Mouse (Mus musculus): ENCODE measurements around the gene Ece1. TPM values are rescaled to one million over a fixed set of nuclear protein-coding genes. Genes with fewer than 3 reads are reported as not detected.

The Ece1 gene
- polyA plus RNA-seq, 1 experiment from 2014 or later, result 22.9 TPM

- Histone ChIP-seq H3K9ac (ENCODE audit: low read length) (no peak overlapping the region), H3K9me3 (ENCODE audit: control insufficient read depth, low read length) (no peaks in the 10 kb centered on the region), H3K4me3 (ENCODE audit: low read depth, low read length) (no peak overlapping the region), H3K36me3 (ENCODE audit: control insufficient read depth, insufficient read depth, low read length) (no peaks in the 10 kb centered on the region), H3K4me2 (replicated peaks; ENCODE audit: low read depth) (no peak overlapping the region), H3K27ac (replicated peaks) (no peak overlapping the region), H3K4me1 (replicated peaks; ENCODE audit: control insufficient read depth, insufficient read depth) (no peaks in the 10 kb centered on the region), H3K27me3 (ENCODE audit: control insufficient read depth, insufficient read depth, low read length) (no peaks in the 10 kb centered on the region)
- TF ChIP-seq EP300 (optimal IDR thresholded peaks at IDR 0.05) (no peak), CTCF (IDR thresholded peaks at IDR 0.05; ENCODE audit: low read depth) (no peak)
- 79% methylated on average over 2 of the region's 2 CpGs for WGBS
- ATAC-seq (ENCODE audit: low FRiP score, low TSS enrichment) (no peak), DNase-seq (ENCODE audit: low spot score) (no peak)
Observed at GRCm38 (mm10) chr4:137819487-137819886, 42.5 kb upstream of the Ece1 start.

DNA sequence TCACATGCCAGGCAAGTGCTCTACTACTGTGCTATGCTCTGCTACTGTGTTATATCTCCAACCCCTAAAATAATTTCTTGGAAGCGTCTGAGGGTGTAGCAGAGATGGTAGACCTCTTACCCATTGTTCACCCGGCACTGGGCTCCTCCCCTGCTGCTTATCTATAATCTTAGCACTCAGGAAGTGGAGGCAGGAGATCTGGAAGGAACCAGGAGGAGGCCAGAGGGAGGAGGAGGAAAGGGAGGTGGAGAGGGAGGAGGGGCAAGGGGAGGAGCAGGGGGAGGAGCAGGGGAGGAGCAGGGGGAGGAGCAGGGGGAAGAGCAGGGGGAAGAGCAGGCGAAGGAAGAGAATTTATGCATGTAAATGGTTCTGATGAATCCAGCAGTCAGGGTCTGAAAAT lies 41.3 kb upstream of the Ece1 start:
- Histone ChIP-seq H3K27ac (replicated peaks) (no peak overlapping the region), H3K4me2 (replicated peaks; ENCODE audit: low read depth) (no peak overlapping the region), H3K27me3 (ENCODE audit: control insufficient read depth, insufficient read depth, low read length) (no peaks in the 10 kb centered on the region), H3K9ac (ENCODE audit: low read length) (no peak overlapping the region), H3K4me3 (ENCODE audit: low read depth, low read length) (no peak overlapping the region), H3K9me3 (ENCODE audit: control insufficient read depth, low read length) (no peaks in the 10 kb centered on the region), H3K4me1 (replicated peaks; ENCODE audit: control insufficient read depth, insufficient read depth) (no peaks in the 10 kb centered on the region), H3K36me3 (ENCODE audit: control insufficient read depth, insufficient read depth, low read length) (no peaks in the 10 kb centered on the region)
- ATAC-seq (ENCODE audit: low FRiP score, low TSS enrichment) (no peak), DNase-seq (ENCODE audit: low spot score) (no peak)
- 30% methylated on average over 3 of the region's 3 CpGs for WGBS
- TF ChIP-seq CTCF (IDR thresholded peaks at IDR 0.05; ENCODE audit: low read depth), result no peak

DNA sequence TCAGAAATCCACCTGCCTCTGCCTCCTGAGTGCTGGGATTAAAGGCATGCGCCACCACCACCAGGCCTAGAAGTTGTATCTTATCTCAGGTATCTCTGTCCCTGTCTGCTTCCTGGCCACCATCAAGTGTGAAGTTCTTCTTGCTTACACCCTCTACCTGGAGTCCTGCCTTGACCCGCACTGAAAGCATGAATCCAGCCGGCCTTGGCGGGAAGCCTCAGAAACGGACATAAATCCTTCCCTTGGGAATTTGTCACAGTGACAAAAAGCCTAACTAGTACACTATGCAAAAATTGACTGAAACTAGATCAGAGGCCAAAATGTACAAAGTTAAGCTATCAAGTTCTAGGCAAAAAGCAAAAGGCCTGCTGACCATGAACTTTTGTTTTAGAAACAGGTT lies 39.5 kb upstream of the Ece1 start:
- 89% methylated on average over 5 of the region's 5 CpGs for WGBS
- no peaks in the 10 kb centered on the region for H3K9me3 ChIP-seq (ENCODE audit: control insufficient read depth, low read length)
- no peak overlapping the region for H3K4me3 ChIP-seq (ENCODE audit: low read depth, low read length)
- no peak overlapping the region for H3K4me2 ChIP-seq (replicated peaks; ENCODE audit: low read depth)
- TF ChIP-seq CTCF (IDR thresholded peaks at IDR 0.05; ENCODE audit: low read depth), result no peak
- TF ChIP-seq EP300 (optimal IDR thresholded peaks at IDR 0.05), result no peak
- DNase-seq (ENCODE audit: low spot score) (no peak), ATAC-seq (ENCODE audit: low FRiP score, low TSS enrichment) (no peak)
- no peaks in the 10 kb centered on the region for H3K4me1 ChIP-seq (replicated peaks; ENCODE audit: control insufficient read depth, insufficient read depth)
- no peak overlapping the region for H3K9ac ChIP-seq (ENCODE audit: low read length)
- no peaks in the 10 kb centered on the region for H3K27me3 ChIP-seq (ENCODE audit: control insufficient read depth, insufficient read depth, low read length)
- no peak overlapping the region for H3K27ac ChIP-seq (replicated peaks)
- no peaks in the 10 kb centered on the region for H3K36me3 ChIP-seq (ENCODE audit: control insufficient read depth, insufficient read depth, low read length)

DNA sequence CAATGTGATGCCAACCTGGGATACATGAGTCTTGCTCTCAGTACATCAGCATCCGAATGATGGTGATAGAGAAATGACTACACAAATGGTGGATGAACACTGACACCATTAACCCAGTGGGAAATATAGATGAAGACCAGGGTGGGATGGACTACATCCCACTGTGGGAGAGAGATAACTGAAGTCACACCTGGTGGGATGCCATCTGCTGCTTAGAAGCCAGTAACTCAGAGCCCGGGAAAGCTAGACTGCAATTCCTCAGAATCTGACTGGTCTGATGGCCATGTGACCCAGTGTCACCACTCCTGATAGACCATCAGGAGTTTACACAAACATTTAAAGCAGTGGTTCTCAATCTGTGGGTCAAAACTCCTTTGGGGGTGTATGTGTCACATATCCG lies 38.5 kb upstream of the Ece1 start:
- DNase-seq (ENCODE audit: low spot score), result no peak
- no peak for TF ChIP-seq CTCF (IDR thresholded peaks at IDR 0.05; ENCODE audit: low read depth)
- TF ChIP-seq EP300 (optimal IDR thresholded peaks at IDR 0.05), result no peak
- Histone ChIP-seq H3K27me3 (ENCODE audit: control insufficient read depth, insufficient read depth, low read length) (no peaks in the 10 kb centered on the region), H3K9ac (ENCODE audit: low read length) (no peak overlapping the region), H3K4me3 (ENCODE audit: low read depth, low read length) (no peak overlapping the region), H3K36me3 (ENCODE audit: control insufficient read depth, insufficient read depth, low read length) (no peaks in the 10 kb centered on the region), H3K4me2 (replicated peaks; ENCODE audit: low read depth) (no peak overlapping the region), H3K27ac (replicated peaks) (no peak overlapping the region), H3K9me3 (ENCODE audit: control insufficient read depth, low read length) (no peaks in the 10 kb centered on the region), H3K4me1 (replicated peaks; ENCODE audit: control insufficient read depth, insufficient read depth) (no peaks in the 10 kb centered on the region)
- no peak for ATAC-seq (ENCODE audit: low FRiP score, low TSS enrichment)
- 86% methylated on average over 3 of the region's 3 CpGs for WGBS

- ATAC-seq (ENCODE audit: low FRiP score, low TSS enrichment) (no peak), DNase-seq (ENCODE audit: low spot score) (no peak)
- no peak overlapping the region for H3K4me2 ChIP-seq (replicated peaks; ENCODE audit: low read depth)
- WGBS, result 55% methylated on average over 2 of the region's 2 CpGs
- H3K36me3 ChIP-seq (ENCODE audit: control insufficient read depth, insufficient read depth, low read length), result no peaks in the 10 kb centered on the region
- H3K4me1 ChIP-seq (replicated peaks; ENCODE audit: control insufficient read depth, insufficient read depth), result no peaks in the 10 kb centered on the region
- no peak overlapping the region for H3K4me3 ChIP-seq (ENCODE audit: low read depth, low read length)
- TF ChIP-seq CTCF (IDR thresholded peaks at IDR 0.05; ENCODE audit: low read depth), result no peak
- TF ChIP-seq EP300 (optimal IDR thresholded peaks at IDR 0.05), result no peak
- H3K27ac ChIP-seq (replicated peaks), result no peak overlapping the region
- no peaks in the 10 kb centered on the region for H3K9me3 ChIP-seq (ENCODE audit: control insufficient read depth, low read length)
- no peaks in the 10 kb centered on the region for H3K27me3 ChIP-seq (ENCODE audit: control insufficient read depth, insufficient read depth, low read length)
- H3K9ac ChIP-seq (ENCODE audit: low read length), result no peak overlapping the region
Observed at GRCm38 (mm10) chr4:137824881-137825280, 37.2 kb upstream of the Ece1 start.

DNA sequence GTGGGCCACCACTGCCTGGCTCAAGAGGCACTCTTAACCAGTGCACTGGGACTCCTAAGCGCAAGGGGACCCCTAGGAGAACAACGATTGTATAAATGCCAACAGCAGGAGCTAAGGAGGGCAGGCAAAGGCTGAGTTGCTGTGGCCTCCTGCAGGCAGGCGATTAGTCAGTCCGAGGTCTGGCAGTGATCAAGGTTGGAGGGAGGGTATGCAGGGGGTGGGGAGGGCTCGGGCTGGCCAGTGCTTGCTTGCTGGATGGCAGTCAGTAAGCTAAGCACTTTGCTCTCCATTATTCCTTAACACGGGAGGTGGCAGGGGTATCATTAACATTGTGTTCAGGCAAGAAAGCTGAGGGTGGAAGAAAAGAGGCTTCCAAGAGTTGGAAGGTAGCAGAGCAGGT lies 31.7 kb upstream of the Ece1 start:
- H3K4me2 ChIP-seq (replicated peaks; ENCODE audit: low read depth), result no peak overlapping the region
- no peak overlapping the region for H3K9ac ChIP-seq (ENCODE audit: low read length)
- WGBS, result 16% methylated on average over 6 of the region's 6 CpGs
- H3K4me1 ChIP-seq (replicated peaks; ENCODE audit: control insufficient read depth, insufficient read depth), result no peaks in the 10 kb centered on the region
- no peaks in the 10 kb centered on the region for H3K36me3 ChIP-seq (ENCODE audit: control insufficient read depth, insufficient read depth, low read length)
- H3K27me3 ChIP-seq (ENCODE audit: control insufficient read depth, insufficient read depth, low read length), result no peaks in the 10 kb centered on the region
- DNase-seq (ENCODE audit: low spot score) (no peak), ATAC-seq (ENCODE audit: low FRiP score, low TSS enrichment) (no peak)
- H3K4me3 ChIP-seq (ENCODE audit: low read depth, low read length), result no peak overlapping the region
- H3K27ac ChIP-seq (replicated peaks), result no peak overlapping the region
- TF ChIP-seq EP300 (optimal IDR thresholded peaks at IDR 0.05) (no peak), CTCF (IDR thresholded peaks at IDR 0.05; ENCODE audit: low read depth) (no peak)
- H3K9me3 ChIP-seq (ENCODE audit: control insufficient read depth, low read length), result no peaks in the 10 kb centered on the region

All from stomach, postnatal 0 days (tissue).